Mouse (Mus musculus) liver, embryonic 11.5 days (tissue): ENCODE measurements at regions not wholly inside any gene's neighbourhood (a gene's known extent, or its start where the extent isn't known, plus 50 kb on each side); places are given as distances from the start of the nearest gene placed in this dataset.

ENCODE experiments used
- ATAC-seq: fragments of 200-750 bp; cut with Nextera tagmentation; replicated peaks from 2 replicates; pipeline ENCODE4 v1.8.0; 2017; ENCODE audit warnings: moderate number of reproducible peaks, mild to moderate bottlenecking, moderate TSS enrichment, moderate library complexity; ENCODE audit not compliant: low FRiP score
- DNase-seq: peaks from one replicate; pipeline ENCODE4 v3.0.0-alpha.2; 2017; ENCODE audit warnings: low spot score
- H3K27ac ChIP-seq: fragments of 300-500 bp; sonication (generic); 2 replicates; pipeline ENCODE4 v1.5.1; 2014; ENCODE audit warnings: mild to moderate bottlenecking, low read depth, low read length, control low read depth
- H3K27me3 ChIP-seq: fragments of 300-500 bp; sonication (generic); replicated peaks from 2 replicates; pipeline ENCODE4 v1.6.1; 2014; ENCODE audit warnings: low read length, mixed read lengths; ENCODE audit not compliant: control insufficient read depth, insufficient read depth
- H3K36me3 ChIP-seq: fragments of 300-500 bp; sonication (generic); 2 replicates; pipeline ENCODE4 v1.6.1; 2014; ENCODE audit warnings: mild to moderate bottlenecking, low read length, moderate library complexity, mixed read lengths; ENCODE audit not compliant: control insufficient read depth, insufficient read depth
- H3K4me1 ChIP-seq: fragments of 300-500 bp; sonication (generic); replicated peaks from 2 replicates; pipeline ENCODE4 v1.6.1; 2014; ENCODE audit warnings: low read length, mixed read lengths; ENCODE audit not compliant: control insufficient read depth, insufficient read depth
- H3K4me2 ChIP-seq: fragments of 300-500 bp; sonication (generic); 2 replicates; pipeline ENCODE4 v1.6.1; 2014; ENCODE audit warnings: mild to moderate bottlenecking, control low read depth, moderate library complexity
- H3K4me3 ChIP-seq: fragments of 300-500 bp; sonication (generic); 2 replicates; pipeline ENCODE4 v1.5.1; 2014; ENCODE audit warnings: low read depth, low read length, control low read depth
- H3K9ac ChIP-seq: fragments of 300-500 bp; sonication (generic); 2 replicates; pipeline ENCODE4 v1.6.1; 2014; ENCODE audit warnings: low read depth, low read length, control low read depth
- H3K9me3 ChIP-seq: fragments of 300-500 bp; sonication (generic); 2 replicates; pipeline ENCODE4 v1.6.1; 2016; ENCODE audit warnings: low read length, inconsistent platforms, mixed read lengths; ENCODE audit not compliant: control insufficient read depth
- WGBS: fragments of 180-500 bp; shearing (Covaris S2); extraction: QIAGEN DNeasy Blood & Tissue Kit; methylation state at CpG from one replicate; pipeline ENCODE4 v1.1.7; 2014; 5-methylcytosine and 5-hydroxymethylcytosine counted together

- Histone ChIP-seq H3K4me3 (no peak overlapping the region), H3K9ac (no peak overlapping the region), H3K36me3 (no peaks in the 10 kb centered on the region), H3K4me2 (no peak overlapping the region), H3K27me3 (no peaks in the 10 kb centered on the region), H3K4me1 (no peaks in the 10 kb centered on the region), H3K27ac (no peak overlapping the region), H3K9me3 (no peaks in the 10 kb centered on the region)
- ATAC-seq = no peak
- no peak for DNase-seq
- WGBS = 68% methylated on average over 1 of the region's 1 CpGs
Observed at GRCm38 (mm10) chr16:74664337-74664736, 252.7 kb upstream of the Robo2 start.

- H3K9ac ChIP-seq = no peak overlapping the region
- no peak overlapping the region for H3K4me3 ChIP-seq
- H3K9me3 ChIP-seq = no peaks in the 10 kb centered on the region
- no peak overlapping the region for H3K27ac ChIP-seq
- no peaks in the 10 kb centered on the region for H3K4me1 ChIP-seq
- ATAC-seq (no peak), DNase-seq (no peak)
- no peaks in the 10 kb centered on the region for H3K36me3 ChIP-seq
- WGBS = 82% methylated on average over 3 of the region's 3 CpGs
- no peak overlapping the region for H3K4me2 ChIP-seq
- H3K27me3 ChIP-seq = no peaks in the 10 kb centered on the region
Observed at GRCm38 (mm10) chr16:74651244-74651643, 239.6 kb upstream of the Robo2 start.

GRCm38 (mm10) chr16:74649207-74649606 lies 237.6 kb upstream of the Robo2 start:
- Histone ChIP-seq H3K27ac (no peak overlapping the region), H3K36me3 (no peaks in the 10 kb centered on the region), H3K9me3 (no peaks in the 10 kb centered on the region), H3K9ac (no peak overlapping the region), H3K4me3 (no peak overlapping the region), H3K27me3 (no peaks in the 10 kb centered on the region), H3K4me2 (no peak overlapping the region), H3K4me1 (no peaks in the 10 kb centered on the region)
- DNase-seq (no peak), ATAC-seq (no peak)
- 67% methylated on average over 2 of the region's 2 CpGs for WGBS

GRCm38 (mm10) chr16:74648384-74648783 lies 236.8 kb upstream of the Robo2 start:
- no peaks in the 10 kb centered on the region for H3K36me3 ChIP-seq
- no peak for DNase-seq

DNA sequence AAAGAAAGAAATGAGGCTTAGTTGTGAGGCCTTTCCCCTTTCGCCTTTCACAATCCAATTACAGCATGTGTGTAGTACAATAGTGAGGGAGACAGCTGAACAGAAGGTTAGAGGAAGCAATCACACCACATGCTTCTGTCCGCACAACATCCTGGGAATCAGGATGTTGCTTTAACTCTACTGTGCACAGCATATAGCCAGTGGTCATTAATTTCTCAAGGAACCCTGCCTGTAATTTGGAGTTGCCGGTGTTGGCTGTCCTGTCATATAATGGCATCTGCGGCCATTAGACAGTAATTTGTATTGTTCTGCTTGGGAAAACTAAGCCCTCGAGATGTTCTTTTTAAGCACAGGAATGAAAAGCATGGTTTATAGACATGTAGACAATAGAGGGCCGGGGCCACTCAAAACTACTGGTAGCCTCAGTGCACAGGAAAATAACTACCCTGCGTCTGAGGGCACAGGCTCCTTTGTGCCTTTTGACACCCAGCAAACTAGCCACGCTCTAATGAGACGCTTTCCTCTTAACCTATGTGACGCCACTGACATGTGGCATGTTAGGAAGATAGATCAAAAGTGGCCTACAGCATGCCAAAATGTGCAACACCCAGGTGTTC lies 233.2 kb upstream of the Robo2 start:
- H3K27ac ChIP-seq = no peak overlapping the region
- WGBS = 81% methylated on average over 10 of the region's 10 CpGs
- no peak overlapping the region for H3K4me3 ChIP-seq
- DNase-seq (no peak), ATAC-seq (no peak)
- no peak overlapping the region for H3K9ac ChIP-seq
- H3K9me3 ChIP-seq = no peaks in the 10 kb centered on the region
- H3K4me2 ChIP-seq = no peak overlapping the region
- no peaks in the 10 kb centered on the region for H3K27me3 ChIP-seq
- H3K4me1 ChIP-seq = no peaks in the 10 kb centered on the region
- H3K36me3 ChIP-seq = no peaks in the 10 kb centered on the region

More at GRCm38 (mm10) chr16:74648384-74648783, 236.8 kb upstream of the Robo2 start:
- H3K4me1 ChIP-seq = no peaks in the 10 kb centered on the region
- H3K4me2 ChIP-seq = no peak overlapping the region
- no peak for ATAC-seq
- no peaks in the 10 kb centered on the region for H3K9me3 ChIP-seq
- H3K27ac ChIP-seq = no peak overlapping the region
- H3K9ac ChIP-seq = no peak overlapping the region
- no peaks in the 10 kb centered on the region for H3K27me3 ChIP-seq
- H3K4me3 ChIP-seq = no peak overlapping the region

DNA sequence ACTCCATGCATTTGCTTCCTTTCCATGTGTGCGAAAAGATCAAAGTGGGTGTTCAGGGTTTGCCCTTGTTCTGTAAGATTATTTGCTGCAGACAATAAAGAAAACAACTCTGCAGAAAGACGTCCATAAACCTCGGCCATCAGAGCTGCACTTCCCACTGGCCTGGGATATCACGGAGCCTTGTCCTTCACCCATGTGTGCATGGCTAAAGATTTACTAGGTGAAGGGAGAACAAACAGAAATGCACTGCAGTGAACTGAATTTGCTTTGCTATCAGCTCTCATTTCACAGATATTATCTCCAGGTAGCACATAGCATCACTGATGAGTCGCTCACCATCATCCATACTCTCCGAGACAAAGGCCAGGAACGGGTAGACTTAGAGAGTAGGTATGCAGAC lies 228.2 kb upstream of the Robo2 start:
- Histone ChIP-seq H3K4me2 (no peak overlapping the region), H3K27ac (no peak overlapping the region), H3K27me3 (no peaks in the 10 kb centered on the region), H3K9ac (no peak overlapping the region), H3K36me3 (no peaks in the 10 kb centered on the region), H3K9me3 (no peaks in the 10 kb centered on the region), H3K4me1 (no peaks in the 10 kb centered on the region), H3K4me3 (no peak overlapping the region)
- DNase-seq (no peak), ATAC-seq (peak; percentile 26; the same call in 1 of the 2 replicates)
- 68% methylated on average over 7 of the region's 7 CpGs for WGBS

DNA sequence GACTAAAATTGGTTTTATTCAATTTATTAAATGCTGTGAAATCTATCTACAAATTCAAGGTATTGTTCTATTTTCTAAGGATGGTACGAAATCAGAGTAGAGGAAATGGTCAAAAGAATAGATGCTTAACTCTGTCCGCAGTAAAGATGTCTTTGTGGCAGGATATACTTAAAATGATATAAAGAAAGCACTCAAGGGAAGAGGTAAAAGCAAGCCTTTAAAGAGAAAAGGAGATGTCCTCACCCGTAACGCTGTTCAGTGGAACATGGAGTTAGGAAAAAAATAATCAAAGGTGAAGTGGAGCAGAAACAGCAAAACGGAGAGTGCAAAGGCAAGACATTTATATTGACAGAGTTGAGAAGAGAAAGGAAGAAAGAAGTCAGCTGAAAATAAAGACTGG lies 226.0 kb upstream of the Robo2 start:
- no peak overlapping the region for H3K4me2 ChIP-seq
- WGBS = 70% methylated on average over 5 of the region's 5 CpGs
- DNase-seq (no peak), ATAC-seq (no peak)
- no peaks in the 10 kb centered on the region for H3K4me1 ChIP-seq
- H3K36me3 ChIP-seq = no peaks in the 10 kb centered on the region
- no peaks in the 10 kb centered on the region for H3K27me3 ChIP-seq
- no peak overlapping the region for H3K27ac ChIP-seq
- H3K4me3 ChIP-seq = no peak overlapping the region
- no peak overlapping the region for H3K9ac ChIP-seq
- no peaks in the 10 kb centered on the region for H3K9me3 ChIP-seq

DNA sequence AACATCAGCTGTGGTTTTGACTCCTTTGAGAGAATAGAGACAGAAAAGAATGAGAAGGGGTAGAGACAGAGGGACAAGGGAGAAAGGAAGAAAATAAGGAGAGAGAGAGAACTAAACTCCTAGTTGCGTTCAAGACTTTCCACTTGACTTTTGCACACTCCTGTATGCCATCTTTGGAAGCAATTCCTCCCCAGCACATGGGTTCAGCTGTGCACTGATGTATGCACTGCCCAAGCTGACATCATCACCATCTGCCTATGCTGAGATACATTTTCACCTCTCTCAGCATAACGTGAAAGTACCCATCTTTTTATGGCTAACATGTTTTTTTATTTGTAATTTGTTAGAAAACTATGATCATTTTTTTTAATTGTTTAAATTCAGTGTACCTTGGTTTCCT lies 214.2 kb upstream of the Robo2 start:
- 78% methylated on average over 2 of the region's 2 CpGs for WGBS
- no peak overlapping the region for H3K9ac ChIP-seq
- no peak for ATAC-seq

DNA sequence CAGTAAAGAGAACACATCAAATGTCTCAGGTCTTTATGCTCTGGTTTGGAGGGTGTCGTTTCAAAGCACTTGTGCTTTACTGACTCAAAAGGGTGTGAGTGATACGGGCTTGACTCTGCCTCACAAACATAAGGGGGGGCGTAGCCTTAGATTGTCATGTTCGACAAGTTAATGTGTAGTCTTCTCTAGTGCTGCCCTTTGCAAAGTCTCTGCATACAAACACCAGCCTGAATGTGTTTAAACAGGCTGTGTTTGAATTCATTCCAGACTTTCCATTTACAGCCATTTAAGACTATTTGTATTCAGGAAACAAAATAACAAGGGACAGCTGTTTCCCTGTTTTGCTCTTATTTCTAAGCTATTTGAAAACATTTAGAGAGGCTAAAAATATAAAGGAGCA lies 200.4 kb upstream of the Robo2 start:
- Histone ChIP-seq H3K4me1 (no peaks in the 10 kb centered on the region), H3K36me3 (no peaks in the 10 kb centered on the region), H3K27ac (no peak overlapping the region), H3K9me3 (no peaks in the 10 kb centered on the region), H3K27me3 (no peaks in the 10 kb centered on the region), H3K4me3 (no peak overlapping the region), H3K4me2 (no peak overlapping the region), H3K9ac (no peak overlapping the region)
- no peak for ATAC-seq
- no peak for DNase-seq
- 59% methylated on average over 4 of the region's 4 CpGs for WGBS

More for the DNA sequence above, 214.2 kb upstream of the Robo2 start:
- H3K36me3 ChIP-seq = no peaks in the 10 kb centered on the region
- no peaks in the 10 kb centered on the region for H3K27me3 ChIP-seq
- no peak for DNase-seq
- no peaks in the 10 kb centered on the region for H3K4me1 ChIP-seq
- H3K27ac ChIP-seq = no peak overlapping the region
- no peaks in the 10 kb centered on the region for H3K9me3 ChIP-seq
- no peak overlapping the region for H3K4me2 ChIP-seq
- H3K4me3 ChIP-seq = no peak overlapping the region
